In the genomic region with DNA sequence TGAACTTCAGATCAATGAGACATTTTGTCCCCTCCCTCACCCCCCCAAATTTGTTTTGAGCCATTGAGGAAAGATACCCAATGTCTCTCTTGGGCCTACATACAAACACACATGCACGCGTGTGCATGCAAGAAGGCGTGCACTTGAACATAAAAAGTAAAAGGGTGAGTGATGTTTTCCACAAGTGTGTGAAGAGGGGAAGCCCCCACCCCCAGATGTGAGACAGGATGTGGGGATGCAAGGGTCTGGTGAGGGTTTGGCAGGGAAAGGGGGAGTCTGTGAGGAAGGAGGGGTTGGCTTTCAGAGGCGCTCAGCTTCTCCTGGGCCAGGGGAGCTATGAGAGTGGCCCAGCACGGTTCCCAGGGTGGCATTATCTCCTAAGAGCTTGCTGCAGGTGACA, we compare ENCODE assay signal across 21 mouse cellular contexts. TPM values are rescaled to one million over a fixed set of nuclear protein-coding genes. Genes with fewer than 3 reads are reported as not detected.
DNase-seq lines count a peak whose midpoint lies in the region; ATAC-seq and TF ChIP-seq lines count a peak whose summit lies in the region.
"Had no signal": no experiment of that assay in that cellular context is flagged by ENCODE, and none has a peak within 500 bp of the region (broad histone marks: within the 10 kb centered on the region; RNA-seq: fewer than 3 reads in every experiment).

No protein-coding gene starts in this region.

- TF ChIP-seq POLR2A in CH12.LX (IDR thresholded peaks at IDR 0.05; ENCODE audit: low read depth, low read length), result no peak

- in situ Hi-C loops in CH12.LX (cut with MboI; ENCODE audit: low pct_ligation_motif_present, low pct_unique_long_range_greater_than_20kb, low sequenced_read_pairs), result no loop called here

- peaks cover 4 to 32% of the 10 kb centered on the region in 2 experiments; a peak in 3 of 4 replicates for H3K4me1 ChIP-seq in CH12.LX (ENCODE audit: control insufficient read depth in 1 of 2, insufficient read depth in 2 of 2)
- no peaks in the 10 kb centered on the region for H3K4me1 ChIP-seq in midbrain, embryonic 14.5 days (ENCODE audit: control insufficient read depth, insufficient read depth, low read length)
- H3K4me1 ChIP-seq: forebrain, embryonic 15.5 days had no signal

- no peaks in the 10 kb centered on the region for H3K27me3 ChIP-seq in CH12.LX (replicated peaks)
- no peaks in the 10 kb centered on the region for H3K27me3 ChIP-seq in midbrain, embryonic 14.5 days (ENCODE audit: control insufficient read depth, insufficient read depth, low read length)
- H3K27me3 ChIP-seq: forebrain, embryonic 15.5 days; stomach, embryonic 15.5 days had no signal

- DNase-seq in CD4-positive helper T cell, adult 2 months (ENCODE audit: low read depth, low spot score), result peak; percentile 88
- peak; percentile 75 for DNase-seq in CH12.LX (ENCODE audit: extremely low read depth)
- peak; percentile 37 to 47 for DNase-seq in natural killer cell, adult 2 months (ENCODE audit: low spot score in 2 of 2)
- peak; percentile 73 for DNase-seq in thymus, postnatal 25 days
- DNase-seq in midbrain, embryonic 14.5 days, result no peak
- DNase-seq in urinary bladder, postnatal 14 days (ENCODE audit: low spot score), result no peak
- DNase-seq: adrenal gland, postnatal 25 days; cerebellum, adult 8-10 months; layer of hippocampus, adult 9-11 months; lung, embryonic 14.5 days; retina, postnatal 1 day; right cerebral cortex, postnatal 25 days had no signal

- H3K4me2 ChIP-seq in CH12.LX (ENCODE audit: insufficient read depth, low read depth, poor library complexity, severe bottlenecking), result 0 out of 2 replicates have a peak overlapping the region, but pooled peaks have one; percentile 22
- H3K4me2 ChIP-seq in midbrain, embryonic 14.5 days (ENCODE audit: low read length), result no peak overlapping the region
- H3K4me2 ChIP-seq: forebrain, embryonic 15.5 days; heart, embryonic 11.5 days; lung, embryonic 14.5 days; stomach, embryonic 15.5 days had no signal

- no peak for TF ChIP-seq CTCF in CH12.LX (conservative IDR thresholded peaks at IDR 0.05 in 1 of 2, IDR thresholded peaks at IDR 0.05 in 1 of 2; ENCODE audit: low read depth in 2 of 2, low read length in 2 of 2)

- H3K4me3 ChIP-seq in CH12.LX (replicated peaks in 1 of 3; ENCODE audit: low read depth in 2 of 3, low read length in 2 of 3, poor library complexity in 1 of 3), result peak overlapping the region in 2 of 3 experiments; percentile 11 to 32
- H3K4me3 ChIP-seq in midbrain, embryonic 14.5 days (replicated peaks; ENCODE audit: low read depth, low read length), result no peak overlapping the region
- H3K4me3 ChIP-seq: forebrain, embryonic 15.5 days; left cerebral cortex, adult 2 months; megakaryocyte, embryonic 14.5 days; stomach, embryonic 15.5 days had no signal

- H3K27ac ChIP-seq in CH12.LX (ENCODE audit: insufficient read depth, low read depth), result no peak overlapping the region
- no peak overlapping the region for H3K27ac ChIP-seq in midbrain, embryonic 14.5 days (replicated peaks; ENCODE audit: low read depth, low read length)
- H3K27ac ChIP-seq: forebrain, embryonic 15.5 days; left cerebral cortex, adult 2 months; liver, embryonic 14.5 days; stomach, embryonic 15.5 days had no signal

- H3K9me3 ChIP-seq in CH12.LX (replicated peaks; ENCODE audit: low read length), result peaks cover 4% of the 10 kb centered on the region
- no peaks in the 10 kb centered on the region for H3K9me3 ChIP-seq in midbrain, embryonic 14.5 days (ENCODE audit: control insufficient read depth, low read length)
- H3K9me3 ChIP-seq: forebrain, embryonic 15.5 days; megakaryocyte, embryonic 14.5 days; stomach, embryonic 15.5 days had no signal

- TF ChIP-seq EP300 in CH12.LX (IDR thresholded peaks at IDR 0.05; ENCODE audit: low read length), result peak; percentile 75

- H3K79me2 ChIP-seq in CH12.LX (replicated peaks; ENCODE audit: control insufficient read depth, extremely low read depth, insufficient read depth, poor library complexity, severe bottlenecking), result no peaks in the 10 kb centered on the region

- TF ChIP-seq RAD21 in CH12.LX (IDR thresholded peaks at IDR 0.05; ENCODE audit: low read depth, low read length), result no peak

- H3K9ac ChIP-seq in CH12.LX (ENCODE audit: insufficient read depth, low read depth), result no peak overlapping the region
- H3K9ac ChIP-seq in midbrain, embryonic 14.5 days (replicated peaks; ENCODE audit: low read length), result no peak overlapping the region
- H3K9ac ChIP-seq: forebrain, embryonic 15.5 days; liver, embryonic 14.5 days; lung, embryonic 14.5 days; stomach, embryonic 15.5 days had no signal

- dilution Hi-C loops in CH12.LX (cut with MboI; ENCODE audit: extremely low pct_ligation_motif_present, extremely low pct_unique_long_range_greater_than_20kb, low sequenced_read_pairs), result no loop called here

- H3K36me3 ChIP-seq in CH12.LX (replicated peaks in 1 of 2; ENCODE audit: control insufficient read depth in 1 of 2, insufficient read depth in 1 of 2, low read length in 1 of 2), result no peaks in the 10 kb centered on the region
- no peaks in the 10 kb centered on the region for H3K36me3 ChIP-seq in midbrain, embryonic 14.5 days (ENCODE audit: control insufficient read depth, insufficient read depth, low read length)
- H3K36me3 ChIP-seq: forebrain, embryonic 15.5 days; stomach, embryonic 15.5 days had no signal

- no peak for ATAC-seq in midbrain, embryonic 14.5 days (ENCODE audit: low FRiP score, low TSS enrichment)
- ATAC-seq in monocyte, adult 5-6 weeks (replicated peaks; ENCODE audit: insufficient number of reproducible peaks, low FRiP score, low TSS enrichment, poor library complexity, severe bottlenecking), result no peak
- ATAC-seq: forebrain, embryonic 15.5 days; hindbrain, embryonic 16.5 days; intestine, postnatal 0 days had no signal

- WGBS in midbrain, embryonic 14.5 days, result 94% methylated on average over 5 of the region's 5 CpGs

TF ChIP-seq in CH12.LX, 34 proteins besides CTCF, POLR2A, EP300 and RAD21 (continues in another document):
- TF ChIP-seq CHD2 (IDR thresholded peaks at IDR 0.05; ENCODE audit: low read length) (no peak), PAX5 (IDR thresholded peaks at IDR 0.05; ENCODE audit: low read length) (no peak), RCOR1 (conservative IDR thresholded peaks at IDR 0.05; ENCODE audit: low read depth, low read length) (no peak), ZNF384 (IDR thresholded peaks at IDR 0.05; ENCODE audit: low read depth, low read length) (0 out of 2 replicates have a peak, but pooled peaks have one; percentile 8), CHD1 (IDR thresholded peaks at IDR 0.05; ENCODE audit: low read depth, low read length) (no peak), JUN (IDR thresholded peaks at IDR 0.05; ENCODE audit: insufficient read depth, low read depth, low read length) (0 out of 2 replicates have a peak, but pooled peaks have one; percentile 33), USF2 (conservative IDR thresholded peaks at IDR 0.05; ENCODE audit: low read depth, low read length) (no peak), MEF2A (IDR thresholded peaks at IDR 0.05; ENCODE audit: borderline replicate concordance, low read depth, low read length) (peak; percentile 48; the same call in 1 of the 2 replicates), ETS1 (conservative IDR thresholded peaks at IDR 0.05; ENCODE audit: low read depth, low read length) (peak; percentile 78), NELFE (IDR thresholded peaks at IDR 0.05; ENCODE audit: low read depth, low read length) (no peak), MAFK (IDR thresholded peaks at IDR 0.05; ENCODE audit: insufficient replicate concordance, low read length) (no peak), MXI1 (IDR thresholded peaks at IDR 0.05; ENCODE audit: low read depth, low read length) (no peak), GABPA (IDR thresholded peaks at IDR 0.05; ENCODE audit: insufficient replicate concordance, low read depth, low read length) (no peak), SMC3 (IDR thresholded peaks at IDR 0.05; ENCODE audit: low read depth, low read length) (no peak), ZKSCAN1 (IDR thresholded peaks at IDR 0.05; ENCODE audit: borderline replicate concordance, low read depth, low read length) (no peak), POLR2AphosphoS2 (IDR thresholded peaks at IDR 0.05; ENCODE audit: low read depth, low read length) (no peak), ZC3H11A (IDR thresholded peaks at IDR 0.05; ENCODE audit: low read depth, low read length) (no peak), UBTF (IDR thresholded peaks at IDR 0.05; ENCODE audit: low read depth, low read length) (no peak), IRF4 (IDR thresholded peaks at IDR 0.05; ENCODE audit: low read depth, low read length) (no peak), JUND (conservative IDR thresholded peaks at IDR 0.05; ENCODE audit: low read depth, low read length) (0 out of 2 replicates have a peak, but pooled peaks have one; percentile 20), E2F4 (IDR thresholded peaks at IDR 0.05; ENCODE audit: insufficient replicate concordance, low read depth, low read length) (no peak), NRF1 (IDR thresholded peaks at IDR 0.05; ENCODE audit: low read depth, low read length) (no peak), KAT2A (IDR thresholded peaks at IDR 0.05; ENCODE audit: insufficient replicate concordance, low read length) (no peak)

RNA-seq across cellular contexts. Expression of gene Kif3b, which starts 12.9 kb away (rescaled TPM):
- total RNA-seq in CH12.LX (2012; rRNA removed) (9.9 and 10.6 TPM in 2 replicates), CH12.LX (2014; rRNA removed) (8.5 and 9.1 TPM in 2 replicates)
- polyA plus RNA-seq in CH12.LX (2012; ENCODE audit: insufficient read length, low read depth), result 15.8 and 16.5 TPM in 2 replicates
- 17.0 and 18.6 TPM in 2 replicates for polyA plus RNA-seq in midbrain, embryonic 14.5 days (2014; fragmentation: Nextera tagmentation; extraction: Ambion mirVana)
- 27.2 to 38.3 TPM (median 34.8 TPM) in 3 replicates for total RNA-seq in monocyte, adult 5-6 weeks (2017)

RNA-seq across cellular contexts. Expression of gene Pofut1, which starts 37.0 kb away (rescaled TPM):
- total RNA-seq in CH12.LX (2012; rRNA removed) (20.4 and 25.6 TPM in 2 replicates), CH12.LX (2014; rRNA removed) (19.4 and 22.8 TPM in 2 replicates)
- 15.0 and 15.6 TPM in 2 replicates for polyA plus RNA-seq in CH12.LX (2012; ENCODE audit: insufficient read length, low read depth)
- 5.6 and 6.0 TPM in 2 replicates for polyA plus RNA-seq in midbrain, embryonic 14.5 days (2014; fragmentation: Nextera tagmentation; extraction: Ambion mirVana)
- total RNA-seq in monocyte, adult 5-6 weeks (2017), result 20.5 to 26.9 TPM (median 23.2 TPM) in 3 replicates

RNA-seq across cellular contexts. Expression of gene Plagl2, which starts 37.1 kb away (rescaled TPM):
- total RNA-seq in CH12.LX (2012; rRNA removed) (11.5 and 18.0 TPM in 2 replicates), CH12.LX (2014; rRNA removed) (5.1 and 8.1 TPM in 2 replicates)
- 36.6 and 52.7 TPM in 2 replicates for polyA plus RNA-seq in CH12.LX (2012; ENCODE audit: insufficient read length, low read depth)
- polyA plus RNA-seq in midbrain, embryonic 14.5 days (2014; fragmentation: Nextera tagmentation; extraction: Ambion mirVana), result 7.3 and 11.5 TPM in 2 replicates
- 11.5 to 30.3 TPM (median 14.9 TPM) in 3 replicates for total RNA-seq in monocyte, adult 5-6 weeks (2017)

RNA-seq across cellular contexts. Expression of gene Tspyl3, which starts 53.1 kb away (rescaled TPM):
- total RNA-seq in CH12.LX (2012; rRNA removed), result 9.6 and 10.2 TPM in 2 replicates
- 10.2 and 12.1 TPM in 2 replicates for total RNA-seq in CH12.LX (2014; rRNA removed)
- polyA plus RNA-seq in CH12.LX (2012; ENCODE audit: insufficient read length, low read depth), result 16.5 and 16.9 TPM in 2 replicates
- polyA plus RNA-seq in midbrain, embryonic 14.5 days (2014; fragmentation: Nextera tagmentation; extraction: Ambion mirVana), result 30.2 and 37.5 TPM in 2 replicates
- 4.9 to 10.7 TPM (median 6.8 TPM) in 3 replicates for total RNA-seq in monocyte, adult 5-6 weeks (2017)

Comparison
In these comparisons a context has a peak if more than half of its experiments do, and no peak if none do; other contexts are left out.
1. DNase-seq: peak in CD4-positive helper T cell, adult 2 months (single experiment), CH12.LX (single experiment), natural killer cell, adult 2 months (2 of 2) and thymus, postnatal 25 days (single experiment); none in midbrain, embryonic 14.5 days (single experiment) and urinary bladder, postnatal 14 days (single experiment).